Mouse (Mus musculus): ENCODE measurements around the gene Neurl2. TPM values are rescaled to one million over a fixed set of nuclear protein-coding genes. Genes with fewer than 3 reads are reported as not detected.

Neurl2 gene
- polyA plus RNA-seq, 1 experiment from 2014 or later = 5.8 TPM

- WGBS = 87% methylated on average over 6 of the region's 6 CpGs
- Histone ChIP-seq H3K36me3 (peaks cover 39% of the 10 kb centered on the region), H3K9ac (no peak within 1 kb of the TSS), H3K4me1 (peaks cover 16% of the 10 kb centered on the region), H3K27me3 (no peaks in the 10 kb centered on the region), H3K4me3 (no peak within 1 kb of the TSS), H3K4me2 (no peak within 1 kb of the TSS), H3K27ac (no peak within 1 kb of the TSS), H3K9me3 (no peaks in the 10 kb centered on the region)
- no peak for ATAC-seq (ENCODE audit: insufficient number of reproducible peaks, low FRiP score, low TSS enrichment, low read depth)
Observed at GRCm38 (mm10) chr2:164828437-164828836, 4.8 kb downstream of the Neurl2 start, which contains the start of gene Spata25. Gene Spata25, minus strand, starts transcription at chr2:164828537.

- Histone ChIP-seq H3K4me3 (no peak overlapping the region), H3K9ac (no peak overlapping the region), H3K36me3 (peaks cover 39% of the 10 kb centered on the region), H3K4me1 (peaks cover 13% of the 10 kb centered on the region), H3K27ac (no peak overlapping the region), H3K9me3 (no peaks in the 10 kb centered on the region), H3K4me2 (no peak overlapping the region), H3K27me3 (no peaks in the 10 kb centered on the region)
- WGBS = 90% methylated on average over 16 of the region's 16 CpGs
- no peak for ATAC-seq (ENCODE audit: insufficient number of reproducible peaks, low FRiP score, low TSS enrichment, low read depth)
Observed at GRCm38 (mm10) chr2:164827146-164827850, 6.0 kb downstream of the Neurl2 start.

- H3K27me3 ChIP-seq = no peaks in the 10 kb centered on the region
- peaks cover 13% of the 10 kb centered on the region; the same call in 1 of the 2 replicates for H3K4me1 ChIP-seq
- no peak overlapping the region for H3K4me3 ChIP-seq
- H3K4me2 ChIP-seq = no peak overlapping the region
- WGBS = 96% methylated on average over 17 of the region's 17 CpGs
- H3K9ac ChIP-seq = no peak overlapping the region
- H3K27ac ChIP-seq = no peak overlapping the region
- H3K36me3 ChIP-seq = peaks cover 50% of the 10 kb centered on the region
- no peak for ATAC-seq (ENCODE audit: insufficient number of reproducible peaks, low FRiP score, low TSS enrichment, low read depth)
- no peaks in the 10 kb centered on the region for H3K9me3 ChIP-seq
Observed at GRCm38 (mm10) chr2:164825521-164825920, 7.7 kb downstream of the Neurl2 start.

GRCm38 (mm10) chr2:164823969-164824368 is 9.3 kb downstream of the Neurl2 start:
- H3K27ac ChIP-seq = no peak overlapping the region
- 92% methylated on average over 4 of the region's 4 CpGs for WGBS
- H3K9ac ChIP-seq = no peak overlapping the region
- peaks cover 57% of the 10 kb centered on the region for H3K36me3 ChIP-seq
- no peaks in the 10 kb centered on the region for H3K27me3 ChIP-seq
- H3K4me1 ChIP-seq = peaks cover 13% of the 10 kb centered on the region; the same call in 1 of the 2 replicates
- H3K9me3 ChIP-seq = no peaks in the 10 kb centered on the region
- H3K4me3 ChIP-seq = no peak overlapping the region
- ATAC-seq (ENCODE audit: insufficient number of reproducible peaks, low FRiP score, low TSS enrichment, low read depth) = no peak
- no peak overlapping the region for H3K4me2 ChIP-seq

GRCm38 (mm10) chr2:164823181-164823585 is 10.1 kb downstream of the Neurl2 start:
- ATAC-seq (ENCODE audit: insufficient number of reproducible peaks, low FRiP score, low TSS enrichment, low read depth) = peak; percentile 42; the same call in 1 of the 2 replicates
- peaks cover 55% of the 10 kb centered on the region for H3K36me3 ChIP-seq

GRCm38 (mm10) chr2:164822636-164823165 is 10.6 kb downstream of the Neurl2 start, which contains the start of gene Zswim1:
Gene Zswim1, plus strand, starts transcription at chr2:164822686.
- Histone ChIP-seq H3K4me3 (peak within 1 kb of the TSS; percentile 84), H3K27me3 (no peaks in the 10 kb centered on the region), H3K27ac (peak within 1 kb of the TSS; percentile 86), H3K36me3 (peaks cover 50% of the 10 kb centered on the region), H3K4me1 (peaks cover 13% of the 10 kb centered on the region; the same call in 1 of the 2 replicates), H3K9ac (peak within 1 kb of the TSS; percentile 69), H3K4me2 (peak within 1 kb of the TSS; percentile 61), H3K9me3 (no peaks in the 10 kb centered on the region)
- WGBS = under 1% methylated on average over 32 of the region's 32 CpGs
- ATAC-seq (ENCODE audit: insufficient number of reproducible peaks, low FRiP score, low TSS enrichment, low read depth) = peak; percentile 97

More at GRCm38 (mm10) chr2:164823181-164823585, 10.1 kb downstream of the Neurl2 start:
- Histone ChIP-seq H3K9ac (peak overlapping the region; percentile 69), H3K4me2 (peak overlapping the region; percentile 61), H3K4me3 (peak overlapping the region; percentile 84), H3K4me1 (peaks cover 13% of the 10 kb centered on the region; the same call in 1 of the 2 replicates), H3K27ac (peak overlapping the region; percentile 86), H3K9me3 (no peaks in the 10 kb centered on the region), H3K27me3 (no peaks in the 10 kb centered on the region)
- WGBS = 2% methylated on average over 10 of the region's 10 CpGs

- Histone ChIP-seq H3K27ac (no peak overlapping the region), H3K36me3 (peaks cover 33% of the 10 kb centered on the region), H3K9me3 (no peaks in the 10 kb centered on the region), H3K4me2 (no peak overlapping the region), H3K27me3 (no peaks in the 10 kb centered on the region), H3K4me3 (no peak overlapping the region), H3K9ac (no peak overlapping the region), H3K4me1 (peaks cover 15% of the 10 kb centered on the region; the same call in 1 of the 2 replicates)
- ATAC-seq (ENCODE audit: insufficient number of reproducible peaks, low FRiP score, low TSS enrichment, low read depth) = no peak
- 87% methylated on average over 6 of the region's 6 CpGs for WGBS
Observed at GRCm38 (mm10) chr2:164821060-164821459, 12.2 kb downstream of the Neurl2 start.

- Histone ChIP-seq H3K9ac (no peak overlapping the region), H3K4me2 (no peak overlapping the region), H3K27me3 (no peaks in the 10 kb centered on the region), H3K36me3 (peaks cover 18% of the 10 kb centered on the region), H3K27ac (no peak overlapping the region), H3K4me1 (0 out of 2 replicates have a peak, but pooled peaks cover 6% of the 10 kb centered on the region), H3K9me3 (no peaks in the 10 kb centered on the region), H3K4me3 (no peak overlapping the region)
- 0 out of 2 replicates have a peak, but pooled peaks have one; percentile 27 for ATAC-seq (ENCODE audit: insufficient number of reproducible peaks, low FRiP score, low TSS enrichment, low read depth)
- 71% methylated on average over 5 of the region's 5 CpGs for WGBS
Observed at GRCm38 (mm10) chr2:164817703-164818102, 15.6 kb downstream of the Neurl2 start.

- ATAC-seq (ENCODE audit: insufficient number of reproducible peaks, low FRiP score, low TSS enrichment, low read depth) = no peak
Observed at GRCm38 (mm10) chr2:164817206-164817605, 16.1 kb downstream of the Neurl2 start.

GRCm38 (mm10) chr2:164815821-164816220 is 17.4 kb downstream of the Neurl2 start:
- H3K36me3 ChIP-seq = peaks cover 10% of the 10 kb centered on the region
- H3K9me3 ChIP-seq = no peaks in the 10 kb centered on the region
- 90% methylated on average over 8 of the region's 8 CpGs for WGBS
- no peak overlapping the region for H3K27ac ChIP-seq
- H3K4me3 ChIP-seq = no peak overlapping the region
- no peak for ATAC-seq (ENCODE audit: insufficient number of reproducible peaks, low FRiP score, low TSS enrichment, low read depth)
- H3K9ac ChIP-seq = no peak overlapping the region
- no peaks in the 10 kb centered on the region for H3K27me3 ChIP-seq
- 0 out of 2 replicates have a peak, but pooled peaks cover 3% of the 10 kb centered on the region for H3K4me1 ChIP-seq
- H3K4me2 ChIP-seq = no peak overlapping the region

More at GRCm38 (mm10) chr2:164817206-164817605, 16.1 kb downstream of the Neurl2 start:
- Histone ChIP-seq H3K4me2 (no peak overlapping the region), H3K4me3 (no peak overlapping the region), H3K9ac (no peak overlapping the region), H3K36me3 (peaks cover 18% of the 10 kb centered on the region), H3K27ac (no peak overlapping the region), H3K27me3 (no peaks in the 10 kb centered on the region), H3K9me3 (no peaks in the 10 kb centered on the region), H3K4me1 (0 out of 2 replicates have a peak, but pooled peaks cover 3% of the 10 kb centered on the region)
- 74% methylated on average over 6 of the region's 6 CpGs for WGBS

- Histone ChIP-seq H3K9ac (no peak overlapping the region), H3K4me3 (no peak overlapping the region), H3K36me3 (peaks cover 5% of the 10 kb centered on the region), H3K4me2 (no peak overlapping the region), H3K9me3 (no peaks in the 10 kb centered on the region), H3K27me3 (no peaks in the 10 kb centered on the region), H3K4me1 (0 out of 2 replicates have a peak, but pooled peaks cover 3% of the 10 kb centered on the region), H3K27ac (no peak overlapping the region)
- WGBS = 86% methylated on average over 5 of the region's 5 CpGs
- ATAC-seq (ENCODE audit: insufficient number of reproducible peaks, low FRiP score, low TSS enrichment, low read depth) = no peak
Observed at GRCm38 (mm10) chr2:164815348-164815747, 17.9 kb downstream of the Neurl2 start.

- Histone ChIP-seq H3K27ac (no peak overlapping the region), H3K4me2 (no peak overlapping the region), H3K4me1 (0 out of 2 replicates have a peak, but pooled peaks cover 3% of the 10 kb centered on the region), H3K27me3 (no peaks in the 10 kb centered on the region), H3K36me3 (peaks cover 8% of the 10 kb centered on the region; the same call in 1 of the 2 replicates), H3K9me3 (no peaks in the 10 kb centered on the region), H3K4me3 (no peak overlapping the region), H3K9ac (no peak overlapping the region)
- 49% methylated on average over 2 of the region's 2 CpGs for WGBS
- ATAC-seq (ENCODE audit: insufficient number of reproducible peaks, low FRiP score, low TSS enrichment, low read depth) = no peak
Observed at GRCm38 (mm10) chr2:164813557-164813956, 19.7 kb downstream of the Neurl2 start.
